Mouse (Mus musculus) small intestine, adult 2 months (tissue): ENCODE results near the gene Rplp2.

Experiments used
- CTCF ChIP-seq: fragments of 200-500 bp; IDR thresholded peaks from 2 replicates; pipeline ENCODE4 v1.5.1; 2012; ENCODE audit warnings: low read depth, mild to moderate bottlenecking, control low read depth, inconsistent platforms, low read length, moderate library complexity, mixed read lengths; ENCODE audit not compliant: insufficient replicate concordance, insufficient read length; ENCODE audit errors: extremely low read depth
- POLR2A ChIP-seq: fragments of 200-500 bp; IDR thresholded peaks from 2 replicates; pipeline ENCODE4 v1.6.1; 2012; ENCODE audit warnings: low read depth, mild to moderate bottlenecking, control low read depth, inconsistent platforms, low read length, moderate library complexity

DNA sequence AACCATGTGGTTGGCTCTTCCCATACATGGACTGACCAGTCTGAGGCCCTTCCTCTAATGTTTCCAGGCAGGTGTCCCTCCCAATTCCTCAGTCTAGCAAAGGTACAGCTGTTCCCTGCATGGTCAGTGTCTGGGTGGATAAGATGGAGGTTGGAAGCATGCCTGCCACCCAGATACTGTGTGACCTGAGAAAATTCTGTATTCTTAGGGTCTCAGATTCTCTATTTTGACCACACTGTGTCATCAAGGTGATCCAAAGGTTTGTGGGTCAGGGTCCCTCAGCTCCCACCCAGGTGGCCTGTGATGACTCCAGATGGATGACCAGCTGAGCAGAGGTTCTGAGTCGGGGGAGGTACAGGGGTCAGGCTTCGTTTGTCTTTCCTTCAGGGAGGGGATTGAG, 38.0 kb downstream of the Rplp2 start:
- TF ChIP-seq POLR2A: no peak
- TF ChIP-seq CTCF: no peak
